Mouse (Mus musculus): ENCODE measurements around the gene Fam189b.
"Not testable (repeated sequence)": the region's sequence is repeated elsewhere in the genome, so short reads cannot be mapped to it uniquely, and the experiment has no call there.

DNA sequence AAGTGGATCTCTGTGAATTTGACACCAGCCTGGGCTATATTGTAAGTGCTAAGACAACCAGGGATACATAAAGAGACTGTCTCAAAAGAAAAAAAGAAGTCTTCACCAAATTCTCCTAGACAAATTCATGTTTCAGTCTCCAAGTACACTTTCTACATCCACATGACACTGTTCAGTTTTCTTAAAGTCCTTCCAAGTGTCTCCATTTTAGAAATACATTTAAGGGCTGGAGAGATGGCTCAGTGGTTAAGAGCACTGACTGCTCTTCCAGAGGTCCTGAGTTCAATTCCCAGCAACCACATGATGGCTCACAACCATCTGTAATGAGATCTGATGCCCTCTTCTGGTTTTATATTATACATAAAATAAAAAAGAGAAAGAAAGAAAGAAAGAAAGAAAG, 21.7 kb upstream of the Fam189b start:
- TF ChIP-seq CTCF, EP300 (IDR thresholded peaks at IDR 0.05; ENCODE audit: low read depth): not testable (repeated sequence)

Data from heart, postnatal 0 days (tissue).